Mouse (Mus musculus) left cerebral cortex, adult 6 months (tissue): ENCODE results near the gene Bcam. TPM values are rescaled to one million over a fixed set of nuclear protein-coding genes. Genes with fewer than 3 reads are reported as not detected.

ENCODE experiments used
- long read RNA-seq, 2 experiments: library from polyadenylated mRNA; unstranded; transcript quantifications; one replicate each; pipeline ENCODE4 v2.0.0; 2019 to 2020
- polyA plus RNA-seq: library from polyadenylated mRNA; unstranded; fragments of <200 nt; fragmentation: Nextera tagmentation; gene quantifications from 2 replicates; pipeline ENCODE4 v1.2.3, GENCODE M21; 2021

Bcam gene
- 6.3 and 14.9 TPM in 2 replicates for polyA plus RNA-seq
- long read RNA-seq, experiment 1, transcript Bcam-201 (15 exons, 2,429 nt) = major isoform, 21 of 24 reads
- long read RNA-seq, experiment 1, partial matches to known transcripts = 2 of 24 reads
- long read RNA-seq, experiment 1, other reads (novel, unspliced or antisense) = 1 of 24 reads
- long read RNA-seq, experiment 2, partial matches to known transcripts = 0 of 4 reads
- long read RNA-seq, experiment 2, other reads (novel, unspliced or antisense) = 0 of 4 reads

DNA sequence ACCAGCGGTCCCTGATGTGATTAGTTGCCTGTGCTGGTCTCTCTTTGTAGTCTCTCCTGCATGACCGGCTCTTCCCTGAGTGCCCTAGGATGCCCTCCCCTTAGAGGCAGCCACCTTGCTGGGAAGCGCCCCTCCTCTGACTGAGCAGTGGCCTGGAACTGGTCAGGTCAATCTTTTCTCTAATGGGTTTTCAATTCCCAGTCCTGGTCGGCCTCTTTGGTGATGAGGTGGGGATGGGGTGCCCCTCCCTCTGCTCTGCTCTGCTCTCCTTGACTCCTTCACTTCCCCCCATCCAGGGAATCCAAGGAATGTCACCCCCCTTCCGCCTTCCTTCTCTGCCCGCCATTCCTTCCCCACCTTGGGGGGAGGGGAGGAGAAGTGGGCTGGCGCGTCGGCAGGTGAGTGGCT, at the start of gene Bcam:
Gene Bcam, minus strand, starts transcription at position 33 of the 408 bp plus-strand sequence.

DNA sequence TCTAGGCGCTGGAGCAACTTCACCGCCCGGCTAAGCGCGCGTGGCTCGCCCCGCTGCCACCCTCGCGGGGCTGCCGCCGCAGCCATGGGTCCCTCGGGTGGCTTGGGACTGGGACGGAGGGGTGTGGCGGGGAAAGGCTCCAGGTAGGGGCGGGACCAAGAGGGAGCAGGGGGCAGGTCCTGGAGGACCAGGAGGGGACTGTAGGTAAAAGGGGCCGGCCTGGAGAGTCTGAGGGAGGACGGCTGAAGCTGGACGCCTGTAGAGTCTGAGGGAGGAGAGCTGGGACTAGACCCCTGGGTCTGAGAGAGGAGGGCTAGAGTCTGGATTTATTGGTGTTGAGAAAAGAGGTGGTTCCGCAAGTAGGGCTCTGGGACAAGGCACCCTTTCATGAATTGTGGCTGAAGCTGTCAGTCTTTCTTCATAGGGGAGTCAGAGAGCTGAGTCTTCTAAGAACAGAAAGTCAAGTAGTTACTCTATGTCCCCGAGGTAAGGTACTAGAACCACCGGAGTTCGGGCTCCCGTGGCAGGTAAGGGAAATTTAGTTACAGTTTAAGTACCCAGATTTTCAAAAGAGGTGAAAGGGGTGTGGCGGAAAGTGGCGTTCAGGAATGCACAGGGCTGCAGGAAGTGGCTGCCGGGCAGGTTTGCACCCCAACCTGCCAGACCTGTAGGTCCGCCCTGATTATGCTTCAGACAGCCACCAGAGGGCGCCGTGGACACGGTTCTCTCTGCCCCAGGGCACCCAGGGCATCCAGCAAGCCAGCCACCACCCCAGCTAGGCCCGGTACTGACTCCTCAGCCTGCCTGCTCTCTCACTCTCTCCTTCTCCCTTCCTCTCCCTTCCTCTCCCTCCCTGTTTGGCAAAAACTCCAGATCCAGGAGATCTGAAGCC, 26.1 kb upstream of the Bcam start, which contains the start of gene Cblc:
Gene Cblc, minus strand, starts transcription at position 113 of the 892 bp plus-strand sequence.

DNA sequence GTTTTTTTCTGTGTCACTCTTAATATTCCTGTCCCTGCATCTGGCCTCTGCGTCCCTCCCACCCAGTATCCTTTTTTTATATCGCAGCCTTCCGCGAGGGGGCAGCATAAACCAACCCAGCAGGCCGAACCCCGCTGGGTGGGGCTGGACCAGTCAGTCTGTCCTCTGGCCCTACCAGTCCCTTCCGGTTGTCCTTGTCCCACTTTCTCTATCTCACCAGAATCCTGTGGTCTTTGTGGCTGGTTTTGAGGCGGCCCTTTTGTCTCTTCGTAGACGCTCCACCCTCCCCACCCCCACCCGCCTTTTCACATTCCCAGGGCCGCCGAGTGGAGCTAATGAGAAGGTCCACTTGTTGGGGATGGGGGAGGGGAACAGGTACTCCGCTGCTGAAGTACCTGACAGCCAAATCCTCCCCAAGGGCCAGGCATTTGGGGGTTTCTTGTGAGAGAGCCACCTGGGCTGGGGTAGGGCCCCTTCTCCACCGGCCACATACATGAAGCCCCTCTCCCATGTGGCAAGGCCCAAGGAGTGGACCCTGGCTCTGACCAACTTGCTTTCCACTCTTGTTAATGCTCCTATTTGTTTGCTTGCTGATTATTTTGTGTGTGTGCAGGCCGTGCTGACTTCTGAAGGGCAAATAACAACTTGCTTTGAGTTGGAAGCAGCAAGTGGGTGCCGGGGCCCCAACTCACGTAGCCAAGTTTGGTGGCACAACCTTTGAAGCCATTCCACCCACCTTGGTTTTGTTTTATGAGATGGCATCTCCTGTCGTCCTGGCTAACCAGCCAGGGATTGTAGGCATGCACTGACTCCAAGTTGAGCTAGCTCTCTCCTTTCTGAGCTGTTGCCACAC, 20.4 kb downstream of the Bcam start, which contains the start of gene Nectin2:
Gene Nectin2, minus strand, starts transcription at position 267 of the 853 bp plus-strand sequence.

DNA sequence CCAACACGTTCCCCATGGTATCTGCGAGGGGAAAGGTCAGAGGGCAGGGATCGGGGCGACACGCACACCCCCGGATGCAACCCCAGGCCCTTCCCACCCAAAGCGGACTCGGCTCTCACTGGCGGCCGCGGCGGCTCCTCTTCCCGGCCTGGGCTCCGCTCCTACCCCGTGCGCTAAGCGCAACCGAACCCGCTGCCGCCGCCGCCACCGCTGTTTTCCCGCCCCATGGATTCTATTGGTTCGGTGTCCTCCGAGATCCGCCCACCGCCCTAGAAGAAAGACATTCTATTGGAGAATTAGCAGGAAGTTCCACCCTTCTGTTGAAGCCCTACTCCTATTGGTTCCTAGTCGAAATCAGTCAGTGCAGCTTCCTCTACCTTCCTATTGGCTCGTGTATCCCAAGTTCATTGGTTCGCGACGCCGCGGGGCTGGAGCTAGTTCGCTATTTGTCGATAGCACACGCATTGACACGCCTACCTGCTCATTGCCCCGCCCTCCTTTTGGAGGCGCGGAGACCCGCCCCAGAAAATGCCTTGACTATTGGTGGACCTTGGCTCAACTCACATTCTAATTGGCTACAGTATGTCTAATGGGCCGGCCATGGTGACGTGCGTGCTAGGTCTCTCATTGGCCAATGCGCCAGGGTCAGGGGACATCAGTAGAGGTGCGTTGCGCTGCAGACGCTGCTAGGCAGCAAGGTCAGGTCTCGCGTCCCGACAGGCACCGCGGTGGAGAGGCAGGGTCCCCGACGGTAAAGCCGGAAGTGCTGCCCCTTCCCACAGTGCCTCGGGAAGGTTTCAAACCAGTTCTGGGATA, 55.4 kb downstream of the Bcam start, which contains the start of gene Tomm40:
Gene Tomm40, minus strand, starts transcription at position 200 of the 816 bp plus-strand sequence.

Other genes starting within 250 kb of the Bcam start
- gene Ppp1r37, start 207.9 kb downstream of the Bcam start, polyA plus RNA-seq = 2.7 and 31.4 TPM in 2 replicates
- gene Zfp296, start 193.7 kb downstream of the Bcam start, polyA plus RNA-seq = 3.1 and 3.6 TPM in 2 replicates
- gene Gemin7, start 193.4 kb downstream of the Bcam start, polyA plus RNA-seq = 140 and 141 TPM in 2 replicates
- 9.7 and 15.1 TPM in 2 replicates for gene Clasrp, start 166.5 kb downstream of the Bcam start, polyA plus RNA-seq
- gene Relb, start 141.6 kb downstream of the Bcam start, polyA plus RNA-seq = 5.7 and 8.2 TPM in 2 replicates
- 86.9 and 119 TPM in 2 replicates for gene Clptm1, start 106.0 kb downstream of the Bcam start, polyA plus RNA-seq
- gene Apoc2, start 93.1 kb downstream of the Bcam start, polyA plus RNA-seq = not detected in 2 replicates
- gene Gm44805, start 89.6 kb downstream of the Bcam start, polyA plus RNA-seq = not detected in 2 replicates
- gene Apoc4, start 89.5 kb downstream of the Bcam start, polyA plus RNA-seq = not detected in 2 replicates
- gene Apoc1, start 78.4 kb downstream of the Bcam start, polyA plus RNA-seq = 1.7 and 5.7 TPM in 2 replicates
- gene Apoe, start 71.8 kb downstream of the Bcam start, polyA plus RNA-seq = 7,501 and 8,830 TPM in 2 replicates
- 148 and 163 TPM in 2 replicates for gene Tomm40, start 55.6 kb downstream of the Bcam start, polyA plus RNA-seq
- gene Nectin2, start 20.5 kb downstream of the Bcam start, polyA plus RNA-seq = 5.5 and 5.7 TPM in 2 replicates
- 0.18 TPM in 1 of 2 replicates, not detected in the other for gene Cblc, start 25.8 kb upstream of the Bcam start, polyA plus RNA-seq
- gene Bcl3, start 51.8 kb upstream of the Bcam start, polyA plus RNA-seq = 0.25 and 0.68 TPM in 2 replicates
- 3.5 and 4.1 TPM in 2 replicates for gene Gm19345, start 81.0 kb upstream of the Bcam start, polyA plus RNA-seq
- 0.09 TPM in 1 of 2 replicates, not detected in the other for gene Ceacam16, start 90.3 kb upstream of the Bcam start, polyA plus RNA-seq
- gene Ceacam19, start 116.9 kb upstream of the Bcam start, polyA plus RNA-seq = not detected in 2 replicates
- 1.2 and 1.4 TPM in 2 replicates for gene Pvr, start 150.1 kb upstream of the Bcam start, polyA plus RNA-seq
- gene Igsf23, start 179.7 kb upstream of the Bcam start, polyA plus RNA-seq = not detected in 2 replicates
- gene Ceacam20, start 194.4 kb upstream of the Bcam start, polyA plus RNA-seq = 0.13 TPM in 1 of 2 replicates, not detected in the other
- gene Nlrp9b, start 220.4 kb upstream of the Bcam start, polyA plus RNA-seq = not detected in 2 replicates